Mouse (Mus musculus) limb, embryonic 12.5 days (tissue): Measurements from ENCODE around the gene Ergic2. TPM values are rescaled to one million over a fixed set of nuclear protein-coding genes. Genes with fewer than 3 reads are reported as not detected.
"Not testable (repeated sequence)": the region's sequence is repeated elsewhere in the genome, so short reads cannot be mapped to it uniquely, and the experiment has no call there.

ENCODE experiments used
- ATAC-seq: fragments of 200-750 bp; cut with Nextera tagmentation; 2 replicates; pipeline ENCODE4 v1.8.0; 2017; ENCODE audit warnings: low read depth, moderate TSS enrichment; ENCODE audit not compliant: insufficient number of reproducible peaks, insufficient read depth, low FRiP score, low TSS enrichment
- H3K27ac ChIP-seq: fragments of 300-500 bp; sonication (generic); 2 replicates; pipeline ENCODE4 v1.5.1; 2016; ENCODE audit warnings: mild to moderate bottlenecking, moderate library complexity
- H3K27me3 ChIP-seq: fragments of 300-500 bp; sonication (generic); 2 replicates; pipeline ENCODE4 v1.6.1; 2016; ENCODE audit warnings: mild to moderate bottlenecking, moderate library complexity
- H3K36me3 ChIP-seq: fragments of 300-500 bp; sonication (generic); 2 replicates; pipeline ENCODE4 v1.6.1; 2016; ENCODE audit warnings: mild to moderate bottlenecking, moderate library complexity
- H3K4me1 ChIP-seq: fragments of 300-500 bp; sonication (generic); replicated peaks from 2 replicates; pipeline ENCODE4 v1.6.1; 2016
- H3K4me2 ChIP-seq: fragments of 300-500 bp; sonication (generic); 2 replicates; pipeline ENCODE4 v1.6.1; 2016; ENCODE audit warnings: mild to moderate bottlenecking, moderate library complexity
- H3K4me3 ChIP-seq: fragments of 300-500 bp; sonication (generic); replicated peaks from 2 replicates; pipeline ENCODE4 v1.5.1; 2016; ENCODE audit warnings: mild to moderate bottlenecking
- H3K9ac ChIP-seq: fragments of 300-500 bp; sonication (generic); replicated peaks from 2 replicates; pipeline ENCODE4 v1.6.1; 2016; ENCODE audit warnings: mild to moderate bottlenecking, moderate library complexity
- H3K9me3 ChIP-seq: fragments of 300-500 bp; sonication (generic); 2 replicates; pipeline ENCODE4 v1.6.1; 2016; ENCODE audit warnings: mild to moderate bottlenecking, moderate library complexity
- WGBS: fragments of 180-500 bp; shearing (Covaris S2); methylation state at CpG from one replicate; pipeline ENCODE4 v1.1.7; 2016; 5-methylcytosine and 5-hydroxymethylcytosine counted together
- polyA plus RNA-seq: library from polyadenylated mRNA; unstranded; fragments of >200 nt; fragmentation: Nextera tagmentation; extraction: Ambion mirVana; gene quantifications from 2 replicates; pipeline ENCODE4 v1.2.1, GENCODE M21; 2016

Ergic2 gene
- polyA plus RNA-seq, 1 experiment from 2014 or later, result 212 TPM

- H3K27ac ChIP-seq, result no peak overlapping the region
- no peaks in the 10 kb centered on the region for H3K27me3 ChIP-seq
- no peak overlapping the region for H3K4me2 ChIP-seq
- no peak overlapping the region for H3K9ac ChIP-seq
- H3K4me1 ChIP-seq, result peaks cover 11% of the 10 kb centered on the region; the same call in 1 of the 2 replicates
- WGBS, result 75% methylated on average over 1 of the region's 1 CpGs
- peaks cover 30% of the 10 kb centered on the region for H3K36me3 ChIP-seq
- no peaks in the 10 kb centered on the region for H3K9me3 ChIP-seq
- no peak overlapping the region for H3K4me3 ChIP-seq
- ATAC-seq, result no peak
Measured at GRCm38 (mm10) chr6:148207522-148207921, 4.7 kb downstream of the Ergic2 start.

GRCm38 (mm10) chr6:148205134-148205533 lies 7.0 kb downstream of the Ergic2 start:
- Histone ChIP-seq H3K9ac (no peak overlapping the region), H3K27ac (no peak overlapping the region), H3K36me3 (peaks cover 46% of the 10 kb centered on the region), H3K4me3 (no peak overlapping the region), H3K4me1 (0 out of 2 replicates have a peak, but pooled peaks cover 1% of the 10 kb centered on the region), H3K27me3 (no peaks in the 10 kb centered on the region), H3K9me3 (no peaks in the 10 kb centered on the region), H3K4me2 (no peak overlapping the region)
- 83% methylated on average over 1 of the region's 1 CpGs for WGBS
- ATAC-seq, result no peak

- Histone ChIP-seq H3K4me1 (no peaks in the 10 kb centered on the region), H3K4me2 (no peak overlapping the region), H3K27me3 (no peaks in the 10 kb centered on the region), H3K27ac (no peak overlapping the region), H3K4me3 (no peak overlapping the region), H3K36me3 (peaks cover 66% of the 10 kb centered on the region), H3K9me3 (no peaks in the 10 kb centered on the region), H3K9ac (no peak overlapping the region)
- ATAC-seq, result no peak
- 94% methylated on average over 3 of the region's 3 CpGs for WGBS
Measured at GRCm38 (mm10) chr6:148199729-148200128, 12.4 kb downstream of the Ergic2 start.

DNA sequence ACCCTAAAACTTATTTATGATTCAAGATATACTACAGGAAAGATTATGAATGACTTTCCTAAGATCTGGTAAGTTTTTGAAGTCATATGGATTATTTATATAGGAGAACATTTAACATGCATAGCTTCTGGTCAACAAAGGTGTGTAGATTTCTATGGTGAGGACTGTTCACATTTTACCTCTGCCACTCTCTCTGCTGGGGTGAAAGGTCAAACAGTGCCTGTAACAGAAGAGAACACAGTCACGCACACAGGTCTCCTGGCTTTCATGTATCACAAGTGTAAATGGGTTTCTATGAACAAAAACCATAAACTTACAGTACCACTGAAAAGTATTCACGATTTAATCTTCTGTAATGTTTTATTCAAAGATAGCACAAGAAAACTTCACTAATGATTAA lies 13.0 kb downstream of the Ergic2 start:
- H3K27ac ChIP-seq, result no peak overlapping the region
- H3K36me3 ChIP-seq, result peaks cover 70% of the 10 kb centered on the region
- ATAC-seq, result no peak

DNA sequence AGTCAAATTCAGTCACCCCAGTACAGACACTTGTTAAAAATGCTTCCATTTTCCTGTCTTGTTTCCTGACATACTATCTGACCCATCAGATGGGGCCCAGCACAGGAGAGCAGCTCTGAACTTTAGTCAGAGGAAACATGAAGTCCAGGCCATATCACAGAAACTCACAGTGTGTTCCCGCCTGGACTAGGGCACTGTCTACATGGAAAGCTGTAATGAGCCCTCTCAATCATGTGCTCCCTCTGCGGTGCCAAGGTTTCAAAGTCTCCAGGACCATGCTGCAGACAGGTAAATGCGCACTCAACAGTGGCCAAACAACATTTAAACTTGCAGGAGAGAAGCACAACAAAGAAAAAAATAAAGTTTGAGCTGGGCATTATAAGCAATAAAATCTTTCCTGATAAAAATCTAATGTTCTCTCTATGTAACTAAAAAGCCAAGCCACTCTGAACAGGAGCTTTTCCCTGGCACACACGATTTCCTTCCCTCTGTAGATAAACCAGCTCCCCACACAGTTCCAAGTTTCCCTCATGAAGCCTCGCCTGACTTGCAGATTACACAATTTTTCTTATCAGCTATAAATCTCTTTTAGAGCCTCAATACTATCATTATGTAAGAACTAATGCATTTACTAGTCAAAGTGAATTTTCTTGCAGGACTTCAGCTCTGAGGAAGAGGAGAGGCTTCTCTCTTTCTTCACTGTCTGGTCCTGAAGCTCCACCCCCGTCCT lies 18.0 kb downstream of the Ergic2 start:
- no peaks in the 10 kb centered on the region for H3K4me1 ChIP-seq
- H3K36me3 ChIP-seq, result peaks cover 72% of the 10 kb centered on the region
- no peaks in the 10 kb centered on the region for H3K9me3 ChIP-seq
- no peak overlapping the region for H3K9ac ChIP-seq
- H3K4me3 ChIP-seq, result no peak overlapping the region
- no peak overlapping the region for H3K4me2 ChIP-seq
- ATAC-seq, result no peak
- no peak overlapping the region for H3K27ac ChIP-seq
- WGBS, result 87% methylated on average over 6 of the region's 6 CpGs
- no peaks in the 10 kb centered on the region for H3K27me3 ChIP-seq

More for the DNA sequence above, 13.0 kb downstream of the Ergic2 start:
- Histone ChIP-seq H3K4me2 (no peak overlapping the region), H3K27me3 (no peaks in the 10 kb centered on the region), H3K9me3 (no peaks in the 10 kb centered on the region), H3K4me3 (no peak overlapping the region), H3K9ac (no peak overlapping the region), H3K4me1 (no peaks in the 10 kb centered on the region)
- whole genome bisulfite sequencing, result 82% methylated on average over 2 of the region's 2 CpGs

GRCm38 (mm10) chr6:148185694-148186093 lies 26.5 kb downstream of the Ergic2 start:
- no peaks in the 10 kb centered on the region for H3K9me3 ChIP-seq
- no peak for ATAC-seq
- no peak overlapping the region for H3K4me2 ChIP-seq
- WGBS, result 93% methylated on average over 1 of the region's 1 CpGs
- no peak overlapping the region for H3K27ac ChIP-seq
- H3K27me3 ChIP-seq, result no peaks in the 10 kb centered on the region
- peaks cover 93% of the 10 kb centered on the region for H3K36me3 ChIP-seq
- H3K9ac ChIP-seq, result no peak overlapping the region
- no peak overlapping the region for H3K4me3 ChIP-seq
- H3K4me1 ChIP-seq, result no peaks in the 10 kb centered on the region

GRCm38 (mm10) chr6:148172904-148173303 lies 39.3 kb downstream of the Ergic2 start:
- Histone ChIP-seq H3K4me3 (no peak overlapping the region), H3K9ac (no peak overlapping the region), H3K27me3 (no peaks in the 10 kb centered on the region), H3K4me2 (no peak overlapping the region), H3K36me3 (no peaks in the 10 kb centered on the region), H3K4me1 (no peaks in the 10 kb centered on the region), H3K9me3 (0 out of 2 replicates have a peak, but pooled peaks cover 3% of the 10 kb centered on the region), H3K27ac (no peak overlapping the region)
- no peak for ATAC-seq
- WGBS, result 88% methylated on average over 3 of the region's 3 CpGs

- H3K4me2 ChIP-seq, H3K4me3 ChIP-seq, ATAC-seq, H3K4me1 ChIP-seq, H3K27ac ChIP-seq, H3K36me3 ChIP-seq, H3K9ac ChIP-seq, H3K9me3 ChIP-seq, H3K27me3 ChIP-seq: not testable (repeated sequence)
- 66% methylated on average over 4 of the region's 4 CpGs for WGBS
Measured at GRCm38 (mm10) chr6:148152305-148152704, 59.9 kb downstream of the Ergic2 start.

- Histone ChIP-seq H3K27me3 (no peaks in the 10 kb centered on the region; the same call in 1 of the 2 replicates), H3K4me3 (no peak overlapping the region), H3K9ac (no peak overlapping the region), H3K4me1 (no peaks in the 10 kb centered on the region), H3K9me3 (peaks cover 5% of the 10 kb centered on the region), H3K4me2 (no peak overlapping the region), H3K27ac (no peak overlapping the region), H3K36me3 (no peaks in the 10 kb centered on the region)
- WGBS, result 91% methylated on average over 1 of the region's 1 CpGs
- ATAC-seq, result no peak
Measured at GRCm38 (mm10) chr6:148142421-148142820, 69.8 kb downstream of the Ergic2 start.

DNA sequence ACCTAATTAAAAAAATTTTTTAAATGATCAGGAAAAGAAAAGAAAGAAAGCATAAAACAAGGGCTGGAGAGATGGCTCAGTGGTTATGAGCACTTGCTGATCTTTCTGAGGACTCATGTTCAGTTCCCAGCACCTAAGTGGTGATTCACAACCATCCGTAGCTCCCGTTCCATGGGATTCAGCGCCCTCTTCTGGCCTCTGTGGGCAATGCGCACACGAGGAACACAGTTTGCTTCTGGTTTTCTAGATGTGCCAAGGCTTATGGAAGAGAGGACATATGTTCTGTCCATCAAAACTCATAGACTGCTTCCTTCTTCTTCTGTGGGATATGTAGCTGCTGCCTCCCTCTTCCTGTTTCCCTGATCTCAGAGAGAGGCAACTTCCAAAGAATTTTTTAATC lies 70.3 kb downstream of the Ergic2 start:
- Histone ChIP-seq H3K27me3 (no peaks in the 10 kb centered on the region; the same call in 1 of the 2 replicates), H3K36me3 (no peaks in the 10 kb centered on the region), H3K4me3 (no peak overlapping the region), H3K4me2 (no peak overlapping the region), H3K27ac (no peak overlapping the region), H3K9ac (no peak overlapping the region), H3K4me1 (no peaks in the 10 kb centered on the region), H3K9me3 (peaks cover 5% of the 10 kb centered on the region)
- WGBS, result 74% methylated on average over 5 of the region's 5 CpGs
- no peak for ATAC-seq

DNA sequence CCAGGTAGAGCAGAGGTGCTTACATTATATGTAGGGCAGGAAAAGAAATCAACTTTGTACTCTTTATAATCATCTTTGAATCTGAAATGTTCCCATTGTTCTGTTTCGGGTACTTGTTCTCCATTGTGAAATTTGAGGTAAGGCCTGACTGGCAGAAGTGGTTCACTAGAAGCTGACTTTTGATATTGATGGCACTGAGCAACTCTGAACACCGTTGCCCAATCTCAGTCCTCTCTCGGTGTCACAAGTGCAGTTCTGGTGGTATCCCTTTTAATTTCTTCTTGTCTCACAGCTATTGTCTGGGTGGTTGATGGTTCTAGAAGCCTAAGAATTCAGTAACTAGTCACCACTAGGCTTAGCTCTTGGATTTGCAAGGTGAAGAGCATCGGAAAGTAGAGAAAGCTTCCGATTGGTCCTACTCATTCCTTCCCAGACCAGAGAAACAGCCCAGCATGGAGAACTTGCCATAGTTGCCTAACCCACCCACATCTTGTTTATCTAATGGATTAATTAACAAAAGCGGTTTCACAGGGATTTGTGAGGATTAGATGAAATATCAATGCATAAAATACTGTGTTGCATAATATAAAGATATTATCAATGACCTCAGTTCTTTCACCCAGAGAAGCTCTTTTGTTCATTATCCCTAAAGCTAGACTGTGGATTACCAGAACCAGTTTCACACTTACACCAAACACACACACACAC lies 72.7 kb downstream of the Ergic2 start:
- Histone ChIP-seq H3K27ac (no peak overlapping the region), H3K4me2 (no peak overlapping the region), H3K4me3 (no peak overlapping the region), H3K9ac (no peak overlapping the region), H3K9me3 (peaks cover 5% of the 10 kb centered on the region), H3K36me3 (no peaks in the 10 kb centered on the region), H3K4me1 (no peaks in the 10 kb centered on the region), H3K27me3 (no peaks in the 10 kb centered on the region; the same call in 1 of the 2 replicates)
- no peak for ATAC-seq
- 82% methylated on average over 6 of the region's 6 CpGs for whole genome bisulfite sequencing
